15 mouse cellular contexts compared by ENCODE assay signal in genomic region chr11:44729931-44730330, GRCm38 (mm10).
"Had no signal": no experiment of that assay in that cellular context is flagged by ENCODE, and none has a peak within 500 bp of the region (broad histone marks: within the 10 kb centered on the region; RNA-seq: fewer than 3 reads in every experiment).

No protein-coding gene starts in this region.

- DNase-seq: lung, adult 18-20 months; lung, embryonic 14.5 days; lung, postnatal 10 days; lung, postnatal 4 days; midbrain, embryonic 14.5 days; right cerebral cortex, postnatal 25 days; right cerebral cortex, postnatal 4 days; spleen, adult 18-20 months; thymus, adult 18-20 months; thymus, postnatal 14 days; thymus, postnatal 36 days had no signal

- H3K4me3 ChIP-seq: midbrain, embryonic 10.5 days; midbrain, embryonic 12.5 days; neural tube, embryonic 12.5 days had no signal

- H3K27ac ChIP-seq: midbrain, embryonic 10.5 days; midbrain, embryonic 12.5 days; neural tube, embryonic 12.5 days had no signal

- H3K36me3 ChIP-seq: midbrain, embryonic 10.5 days; midbrain, embryonic 12.5 days; neural tube, embryonic 12.5 days had no signal

- ATAC-seq: midbrain, embryonic 16.5 days had no signal

- H3K9me3 ChIP-seq: midbrain, embryonic 10.5 days; midbrain, embryonic 12.5 days; neural tube, embryonic 12.5 days had no signal

- H3K27me3 ChIP-seq: midbrain, embryonic 12.5 days; neural tube, embryonic 12.5 days had no signal

- H3K9ac ChIP-seq: lung, embryonic 14.5 days; midbrain, embryonic 12.5 days; neural tube, embryonic 12.5 days had no signal

- H3K4me2 ChIP-seq: lung, embryonic 14.5 days; midbrain, embryonic 12.5 days; neural tube, embryonic 12.5 days had no signal
